Mouse (Mus musculus): ENCODE measurements around the gene Glb1. TPM values are rescaled to one million over a fixed set of nuclear protein-coding genes. Genes with fewer than 3 reads are reported as not detected.
A peak's percentile ranks its signal among the peaks of the same experiment; 100 is the strongest.
"Not testable (repeated sequence)": the region's sequence is repeated elsewhere in the genome, so short reads cannot be mapped to it uniquely, and the experiment has no call there.

Glb1 gene
- polyA plus RNA-seq, 2 experiments, result 36.6 to 40.7 TPM

- ATAC-seq (ENCODE audit: low FRiP score, low read depth), result 0 out of 2 replicates have a peak, but pooled peaks have one; percentile 16
- H3K4me1 ChIP-seq (ENCODE audit: control insufficient read depth, insufficient read depth, low read length), result peaks cover 12% of the 10 kb centered on the region; the same call in 1 of the 2 replicates
- peak; percentile 19 for DNase-seq (ENCODE audit: low spot score)
- WGBS, result 73% methylated on average over 8 of the region's 8 CpGs
- H3K4me3 ChIP-seq (replicated peaks; ENCODE audit: low read length), result peak overlapping the region; percentile 91
- peak overlapping the region; percentile 68 for H3K4me2 ChIP-seq (replicated peaks; ENCODE audit: low read depth, low read length, severe bottlenecking)
- TF ChIP-seq POLR2A (IDR thresholded peaks at IDR 0.05; ENCODE audit: borderline replicate concordance, extremely low read depth, insufficient read depth, insufficient read length), result no peak
- H3K27me3 ChIP-seq (ENCODE audit: control insufficient read depth, insufficient read depth, low read length), result no peaks in the 10 kb centered on the region
- peak overlapping the region; percentile 92; the same call in 1 of the 2 replicates for H3K27ac ChIP-seq (replicated peaks; ENCODE audit: low read depth, low read length)
- peaks cover 15% of the 10 kb centered on the region for H3K36me3 ChIP-seq (ENCODE audit: control insufficient read depth, insufficient read depth, low read length)
- no peaks in the 10 kb centered on the region for H3K9me3 ChIP-seq (ENCODE audit: control insufficient read depth, low read length)
- H3K9ac ChIP-seq (ENCODE audit: low read depth, low read length, severe bottlenecking), result peak overlapping the region; percentile 91
These were observed 11.4 kb upstream of the Glb1 start for GRCm38 (mm10) chr9:114389371-114389904.

- Histone ChIP-seq H3K4me1 (ENCODE audit: control insufficient read depth, insufficient read depth, low read length) (peaks cover 12% of the 10 kb centered on the region; the same call in 1 of the 2 replicates), H3K27me3 (ENCODE audit: control insufficient read depth, insufficient read depth, low read length) (no peaks in the 10 kb centered on the region), H3K36me3 (ENCODE audit: control insufficient read depth, insufficient read depth, low read length) (peaks cover 8% of the 10 kb centered on the region; the same call in 1 of the 2 replicates), H3K9me3 (ENCODE audit: control insufficient read depth, low read length) (no peaks in the 10 kb centered on the region), H3K4me3 (replicated peaks; ENCODE audit: low read length) (peak within 1 kb of the TSS; percentile 91), H3K4me2 (replicated peaks; ENCODE audit: low read depth, low read length, severe bottlenecking) (peak within 1 kb of the TSS; percentile 68), H3K9ac (ENCODE audit: low read depth, low read length, severe bottlenecking) (peak within 1 kb of the TSS; percentile 91), H3K27ac (replicated peaks; ENCODE audit: low read depth, low read length) (peak within 1 kb of the TSS; percentile 92)
- under 1% methylated on average over 71 of the region's 96 CpGs for WGBS
- ATAC-seq (ENCODE audit: low FRiP score, low read depth) (peak; percentile 87), DNase-seq (ENCODE audit: low spot score) (peak; percentile 69)
- TF ChIP-seq POLR2A (IDR thresholded peaks at IDR 0.05; ENCODE audit: borderline replicate concordance, extremely low read depth, insufficient read depth, insufficient read length), result peak; percentile 74; the same call in 1 of the 2 replicates
These were observed 10.7 kb upstream of the Glb1 start, which contains the start of gene Crtap for GRCm38 (mm10) chr9:114389905-114390748. Crtap (minus strand) TSS chr9:114390675.

GRCm38 (mm10) chr9:114390749-114391075 is 10.2 kb upstream of the Glb1 start:
- ATAC-seq (ENCODE audit: low FRiP score, low read depth) (no peak), DNase-seq (ENCODE audit: low spot score) (no peak)
- Histone ChIP-seq H3K36me3 (ENCODE audit: control insufficient read depth, insufficient read depth, low read length) (peaks cover 5% of the 10 kb centered on the region; the same call in 1 of the 2 replicates), H3K27ac (replicated peaks; ENCODE audit: low read depth, low read length) (peak overlapping the region; percentile 92), H3K9me3 (ENCODE audit: control insufficient read depth, low read length) (no peaks in the 10 kb centered on the region), H3K4me2 (replicated peaks; ENCODE audit: low read depth, low read length, severe bottlenecking) (peak overlapping the region; percentile 68), H3K27me3 (ENCODE audit: control insufficient read depth, insufficient read depth, low read length) (no peaks in the 10 kb centered on the region), H3K4me3 (replicated peaks; ENCODE audit: low read length) (peak overlapping the region; percentile 91), H3K9ac (ENCODE audit: low read depth, low read length, severe bottlenecking) (peak overlapping the region; percentile 91), H3K4me1 (ENCODE audit: control insufficient read depth, insufficient read depth, low read length) (peaks cover 12% of the 10 kb centered on the region; the same call in 1 of the 2 replicates)
- 2% methylated on average over 10 of the region's 10 CpGs for WGBS
- no peak for TF ChIP-seq POLR2A (IDR thresholded peaks at IDR 0.05; ENCODE audit: borderline replicate concordance, extremely low read depth, insufficient read depth, insufficient read length)

- not testable (repeated sequence) for H3K4me1 ChIP-seq (ENCODE audit: control insufficient read depth, insufficient read depth, low read length); H3K36me3 ChIP-seq (ENCODE audit: control insufficient read depth, insufficient read depth, low read length); H3K4me2 ChIP-seq (replicated peaks; ENCODE audit: low read depth, low read length, severe bottlenecking); H3K9ac ChIP-seq (ENCODE audit: low read depth, low read length, severe bottlenecking); H3K4me3 ChIP-seq (replicated peaks; ENCODE audit: low read length); H3K27ac ChIP-seq (replicated peaks; ENCODE audit: low read depth, low read length); ATAC-seq (ENCODE audit: low FRiP score, low read depth); H3K27me3 ChIP-seq (ENCODE audit: control insufficient read depth, insufficient read depth, low read length); H3K9me3 ChIP-seq (ENCODE audit: control insufficient read depth, low read length); DNase-seq (ENCODE audit: low spot score)
- WGBS, result 71% methylated on average over 6 of the region's 6 CpGs
These were observed 6.7 kb upstream of the Glb1 start for GRCm38 (mm10) chr9:114394136-114394535.

GRCm38 (mm10) chr9:114394677-114395076 is 6.2 kb upstream of the Glb1 start:
- no peak for TF ChIP-seq POLR2A (IDR thresholded peaks at IDR 0.05; ENCODE audit: borderline replicate concordance, extremely low read depth, insufficient read depth, insufficient read length)
- Histone ChIP-seq H3K4me3 (replicated peaks; ENCODE audit: low read length) (no peak overlapping the region), H3K27ac (replicated peaks; ENCODE audit: low read depth, low read length) (no peak overlapping the region), H3K4me2 (replicated peaks; ENCODE audit: low read depth, low read length, severe bottlenecking) (no peak overlapping the region), H3K36me3 (ENCODE audit: control insufficient read depth, insufficient read depth, low read length) (no peaks in the 10 kb centered on the region), H3K27me3 (ENCODE audit: control insufficient read depth, insufficient read depth, low read length) (no peaks in the 10 kb centered on the region), H3K9me3 (ENCODE audit: control insufficient read depth, low read length) (no peaks in the 10 kb centered on the region), H3K4me1 (ENCODE audit: control insufficient read depth, insufficient read depth, low read length) (0 out of 2 replicates have a peak, but pooled peaks cover 4% of the 10 kb centered on the region), H3K9ac (ENCODE audit: low read depth, low read length, severe bottlenecking) (no peak overlapping the region)
- ATAC-seq (ENCODE audit: low FRiP score, low read depth) (no peak), DNase-seq (ENCODE audit: low spot score) (no peak)
- WGBS, result 88% methylated on average over 8 of the region's 8 CpGs
